Mouse (Mus musculus) testis, adult 2 months (tissue): ENCODE measurements around the gene Yap1. TPM values are rescaled to one million over a fixed set of nuclear protein-coding genes. Genes with fewer than 3 reads are reported as not detected.

ENCODE experiments used
- H3K27ac ChIP-seq: fragments of 200-500 bp; 2 replicates; pipeline ENCODE4 v1.5.1; 2012; ENCODE audit warnings: low read depth, low read length; ENCODE audit not compliant: control insufficient read depth, insufficient read depth
- H3K27me3 ChIP-seq: fragments of 200-500 bp; 2 replicates; pipeline ENCODE4 v1.6.1; 2012; ENCODE audit warnings: mild to moderate bottlenecking, low read length, moderate library complexity; ENCODE audit not compliant: control insufficient read depth, insufficient read depth
- H3K36me3 ChIP-seq: fragments of 200-500 bp; 2 replicates; pipeline ENCODE4 v1.6.1; 2012; ENCODE audit warnings: mild to moderate bottlenecking, low read length; ENCODE audit not compliant: control insufficient read depth, insufficient read depth
- H3K4me1 ChIP-seq: fragments of 200-500 bp; 2 replicates; pipeline ENCODE4 v1.6.1; 2012; ENCODE audit warnings: low read length; ENCODE audit not compliant: control insufficient read depth, insufficient read depth
- H3K4me3 ChIP-seq: fragments of 200-500 bp; 2 replicates; pipeline ENCODE4 v1.5.1; 2012; ENCODE audit warnings: low read depth, mild to moderate bottlenecking, low read length, moderate library complexity, mixed read lengths; ENCODE audit not compliant: control insufficient read depth
- CTCF ChIP-seq: fragments of 200-500 bp; IDR thresholded peaks from 2 replicates; pipeline ENCODE4 v1.5.1; 2012; ENCODE audit warnings: low read depth, mild to moderate bottlenecking, inconsistent platforms, low read length, moderate library complexity; ENCODE audit not compliant: control insufficient read depth, insufficient read depth, insufficient replicate concordance
- POLR2A ChIP-seq: fragments of 200-500 bp; IDR thresholded peaks from 2 replicates; pipeline ENCODE4 v1.6.1; 2012; ENCODE audit warnings: low read depth, mild to moderate bottlenecking, inconsistent platforms, low read length, moderate library complexity; ENCODE audit not compliant: control insufficient read depth
- polyA plus RNA-seq: library from polyadenylated mRNA; depleted of rRNA; stranded (reverse); fragments of >200 nt; gene quantifications from 2 replicates; pipeline ENCODE4 v1.2.3, GENCODE M21; 2012; rRNA removed

Yap1 gene
- 32.1 and 35.1 TPM in 2 replicates for polyA plus RNA-seq

DNA sequence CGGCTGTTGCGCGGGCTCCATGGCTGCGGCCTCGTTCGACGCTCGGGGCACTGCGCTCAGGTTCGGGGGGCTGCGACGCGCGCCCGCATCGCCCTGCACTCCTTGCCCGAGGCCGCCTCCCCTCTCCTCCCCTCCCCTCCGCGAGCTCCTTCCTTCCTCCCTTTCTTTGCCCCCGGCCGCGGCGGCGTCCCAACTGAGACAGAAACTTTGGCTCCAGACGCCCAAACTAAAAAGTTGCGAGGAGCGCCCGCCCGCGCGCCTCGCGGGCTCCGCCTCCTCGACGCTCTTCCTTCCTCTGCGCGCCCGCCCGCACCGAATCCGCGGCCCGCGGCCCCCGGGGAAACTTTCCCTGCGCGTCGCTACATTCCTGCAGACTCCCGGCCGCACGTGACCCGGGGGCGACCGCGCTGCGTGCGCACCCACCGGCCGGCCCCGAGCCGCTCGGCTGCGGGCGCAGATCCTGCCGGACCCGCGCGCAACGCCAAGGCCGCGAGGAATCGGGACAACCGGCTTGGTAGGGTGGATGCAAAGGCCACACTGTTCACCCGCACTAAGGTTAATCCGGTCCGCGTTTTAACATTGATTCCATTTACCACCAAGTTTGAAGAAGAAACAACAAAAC is at the start of gene Yap1:
Yap1 (minus strand) TSS at position 227 of the 622 bp plus-strand sequence.
- Histone ChIP-seq H3K27me3 (no peaks in the 10 kb centered on the region), H3K4me3 (peak within 1 kb of the TSS; percentile 96), H3K36me3 (no peaks in the 10 kb centered on the region), H3K4me1 (peaks cover 12% of the 10 kb centered on the region), H3K27ac (peak within 1 kb of the TSS; percentile 92)
- TF ChIP-seq CTCF (no peak), POLR2A (peak; percentile 48)

DNA sequence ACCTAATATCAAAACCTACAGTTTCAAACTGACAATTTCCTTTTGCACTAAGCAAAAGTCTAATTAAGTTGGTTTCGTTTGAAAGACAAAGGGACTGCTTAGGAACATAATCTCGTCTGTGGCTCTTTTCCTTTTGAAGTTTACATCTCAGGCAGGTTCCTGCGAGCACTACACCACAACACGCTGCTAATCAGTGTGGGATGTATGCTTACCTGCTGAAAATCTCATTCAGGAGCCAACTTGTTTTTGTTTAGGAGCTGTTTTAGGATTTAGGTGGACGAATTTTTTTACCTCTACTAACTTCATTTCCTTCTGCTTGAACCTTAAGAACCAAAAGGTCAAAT is 38.6 kb upstream of the Yap1 start:
- Histone ChIP-seq H3K36me3 (no peaks in the 10 kb centered on the region), H3K4me3 (peak overlapping the region; percentile 90), H3K27me3 (no peaks in the 10 kb centered on the region), H3K4me1 (peaks cover 2% of the 10 kb centered on the region; the same call in 1 of the 2 replicates), H3K27ac (peak overlapping the region; percentile 87)
- no peak for TF ChIP-seq CTCF
- no peak for TF ChIP-seq POLR2A

DNA sequence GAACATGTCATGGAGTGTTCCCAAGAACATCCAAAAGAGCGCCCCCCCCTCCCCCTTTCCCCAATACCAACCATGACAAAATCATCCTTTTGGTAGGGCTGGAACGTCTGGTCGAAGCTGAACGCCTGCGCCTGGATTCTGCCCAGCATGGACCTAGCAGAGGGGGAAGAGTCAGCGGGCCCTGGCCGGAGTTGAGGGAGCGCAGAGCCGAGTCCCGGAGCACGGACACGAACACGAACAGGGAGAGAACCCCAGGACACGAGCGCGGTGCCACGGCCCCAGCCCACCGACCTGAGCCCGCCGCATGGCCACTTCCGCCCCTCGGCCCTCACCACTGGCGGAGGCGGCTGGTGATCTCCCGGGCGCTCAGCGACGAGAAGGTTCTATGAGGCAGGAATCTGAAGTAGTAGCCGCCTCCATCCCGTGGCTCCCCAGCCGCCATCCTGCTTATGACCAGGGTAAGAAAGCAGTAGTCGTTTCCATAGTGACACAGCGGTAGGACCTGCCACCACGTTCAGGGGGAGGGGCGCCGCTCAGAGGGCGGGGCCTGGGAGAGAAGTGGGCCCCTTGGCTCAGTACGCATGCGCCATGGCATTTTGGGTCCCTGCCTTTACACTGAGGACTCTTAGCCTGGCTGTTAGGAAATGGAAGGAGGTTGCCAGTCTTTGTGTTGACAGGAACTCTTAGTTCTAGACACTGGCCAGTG is 38.1 kb upstream of the Yap1 start, which contains the start of gene Cfap300:
Cfap300 (minus strand) TSS at position 486 of the 706 bp plus-strand sequence.
- H3K36me3 ChIP-seq, result no peaks in the 10 kb centered on the region
- H3K27me3 ChIP-seq, result no peaks in the 10 kb centered on the region
- peak within 1 kb of the TSS; percentile 87 for H3K27ac ChIP-seq
- H3K4me1 ChIP-seq, result peaks cover 2% of the 10 kb centered on the region; the same call in 1 of the 2 replicates
- peak; percentile 79 for TF ChIP-seq POLR2A
- TF ChIP-seq CTCF, result no peak
- peak within 1 kb of the TSS; percentile 90 for H3K4me3 ChIP-seq

DNA sequence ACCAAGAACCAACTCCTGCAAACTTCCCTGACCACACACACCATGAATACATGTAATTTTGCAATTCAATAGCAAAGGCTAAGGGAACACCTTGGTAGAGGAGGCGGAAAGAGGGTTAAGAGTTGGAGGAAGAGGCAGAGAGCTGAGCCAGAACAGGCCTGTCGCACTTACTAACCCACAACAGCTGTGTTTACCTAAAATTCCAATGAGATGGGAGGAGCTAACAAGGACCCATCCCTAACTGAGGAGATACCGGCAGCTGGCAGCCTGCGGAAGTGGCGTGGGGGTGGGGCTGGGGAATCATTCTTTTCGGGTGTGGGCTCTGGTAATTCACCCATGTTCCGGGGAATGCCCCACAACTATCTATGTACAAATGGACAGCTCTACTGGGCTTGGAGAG is 31.1 kb upstream of the Yap1 start:
- H3K4me3 ChIP-seq, result no peak overlapping the region

DNA sequence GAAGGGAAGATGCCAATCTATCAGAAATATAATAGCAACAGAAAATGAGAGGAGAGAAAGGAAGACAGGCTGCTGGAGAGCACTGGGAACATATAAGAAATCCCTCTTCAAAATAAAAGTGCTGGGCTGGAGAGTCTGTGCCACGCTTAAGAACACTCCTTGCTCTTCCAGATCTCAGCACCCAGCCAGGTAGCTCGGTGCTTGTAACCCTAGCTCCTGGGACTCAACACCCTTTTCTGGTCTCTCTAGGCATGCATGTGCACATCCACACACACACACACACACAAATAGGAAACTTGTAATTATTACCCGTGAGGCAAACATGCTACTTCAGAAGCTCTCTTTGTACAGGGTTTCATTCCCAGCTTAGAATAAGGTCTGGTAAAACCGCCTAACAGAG is 30.7 kb upstream of the Yap1 start:
- H3K4me3 ChIP-seq, result no peak overlapping the region
- H3K4me1 ChIP-seq, result peaks cover 2% of the 10 kb centered on the region; the same call in 1 of the 2 replicates
- no peaks in the 10 kb centered on the region for H3K36me3 ChIP-seq
- H3K27ac ChIP-seq, result no peak overlapping the region
- H3K27me3 ChIP-seq, result no peaks in the 10 kb centered on the region
- no peak for TF ChIP-seq POLR2A
- TF ChIP-seq CTCF, result no peak

More for the DNA sequence above, 31.1 kb upstream of the Yap1 start:
- Histone ChIP-seq H3K4me1 (peaks cover 2% of the 10 kb centered on the region; the same call in 1 of the 2 replicates), H3K27ac (no peak overlapping the region), H3K36me3 (no peaks in the 10 kb centered on the region), H3K27me3 (no peaks in the 10 kb centered on the region)
- TF ChIP-seq CTCF (no peak), POLR2A (no peak)

DNA sequence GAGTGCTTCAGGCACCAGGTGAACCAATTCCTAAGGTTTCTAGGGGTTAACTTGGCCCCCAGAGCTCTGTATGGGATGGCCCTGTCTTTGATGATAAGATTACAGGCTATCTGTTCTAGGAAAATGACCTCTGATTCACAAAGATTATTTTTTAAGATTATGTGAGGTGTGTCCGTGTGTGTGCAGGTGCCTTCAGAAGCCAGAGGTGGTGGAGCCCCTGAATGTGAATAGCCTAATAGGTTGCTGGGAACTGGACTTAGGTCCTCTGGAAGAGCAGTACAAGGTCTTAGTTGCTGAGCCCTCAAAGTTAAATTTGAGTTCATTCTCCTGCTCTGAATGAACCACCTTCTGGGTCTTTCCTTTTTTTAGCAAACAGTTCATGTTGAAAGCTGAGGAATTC is 29.7 kb upstream of the Yap1 start:
- no peak overlapping the region for H3K27ac ChIP-seq

DNA sequence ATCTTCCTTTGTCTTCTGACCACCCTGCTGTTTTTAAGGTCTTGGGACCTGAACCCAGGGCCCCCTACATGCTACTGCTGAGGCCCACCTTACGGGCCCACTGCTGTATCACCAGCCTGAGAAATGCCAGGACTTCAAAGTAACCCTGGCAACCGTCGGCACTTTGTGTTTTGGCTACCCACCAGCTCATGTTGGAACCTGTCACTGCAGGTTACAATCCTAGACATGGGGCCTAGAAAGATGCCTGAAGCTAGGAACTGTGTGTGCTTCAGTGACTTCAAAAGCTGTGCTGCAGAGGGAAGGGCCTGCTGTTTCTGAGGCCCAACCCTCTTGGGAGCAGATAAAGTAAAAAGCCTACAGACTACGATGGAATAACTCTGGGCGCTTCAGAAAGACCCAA is 28.5 kb upstream of the Yap1 start:
- no peaks in the 10 kb centered on the region for H3K36me3 ChIP-seq
- no peak overlapping the region for H3K4me3 ChIP-seq
- TF ChIP-seq CTCF, result no peak
- no peak for TF ChIP-seq POLR2A
- H3K27me3 ChIP-seq, result no peaks in the 10 kb centered on the region
- H3K4me1 ChIP-seq, result peaks cover 2% of the 10 kb centered on the region; the same call in 1 of the 2 replicates
- H3K27ac ChIP-seq, result no peak overlapping the region

More for the DNA sequence above, 29.7 kb upstream of the Yap1 start:
- Histone ChIP-seq H3K4me1 (peaks cover 2% of the 10 kb centered on the region; the same call in 1 of the 2 replicates), H3K4me3 (no peak overlapping the region), H3K36me3 (no peaks in the 10 kb centered on the region), H3K27me3 (no peaks in the 10 kb centered on the region)
- no peak for TF ChIP-seq CTCF
- no peak for TF ChIP-seq POLR2A
